ENCODE assay signal across 14 mouse cellular contexts in the genomic region with DNA sequence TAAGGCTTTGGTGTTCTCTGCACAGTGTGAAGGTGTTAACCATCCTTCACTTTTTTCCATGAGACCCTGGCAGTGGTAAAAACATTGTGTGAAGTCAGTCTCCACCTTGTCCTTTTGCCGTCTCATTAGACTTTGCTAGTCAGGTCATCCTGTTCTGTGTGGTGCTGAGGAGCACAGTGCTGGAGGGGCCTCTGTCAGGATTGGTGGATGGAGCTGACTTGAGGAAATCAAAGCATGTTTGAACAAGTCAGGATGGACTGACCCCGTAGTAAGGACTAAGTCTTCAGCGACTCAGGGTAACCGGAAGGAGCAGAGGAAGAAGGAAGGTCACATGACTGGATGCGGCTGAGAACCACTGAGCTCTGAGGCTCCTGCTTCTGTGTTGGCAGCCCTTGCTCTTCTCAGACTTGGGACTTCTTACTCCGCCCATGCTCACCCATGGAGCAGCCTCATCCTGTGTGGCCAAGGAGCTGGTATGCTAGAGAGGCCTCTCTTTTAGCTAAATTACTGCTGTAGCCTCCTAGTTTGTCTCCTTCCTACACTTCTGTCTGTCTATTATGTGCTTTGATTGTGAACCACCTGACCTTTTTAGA. TPM values are rescaled to one million over a fixed set of nuclear protein-coding genes. Genes with fewer than 3 reads are reported as not detected.
DNase-seq lines count a peak whose midpoint lies in the region; ATAC-seq and TF ChIP-seq lines count a peak whose summit lies in the region.
"Had no signal": no experiment of that assay in that cellular context is flagged by ENCODE, and none has a peak within 500 bp of the region (broad histone marks: within the 10 kb centered on the region; RNA-seq: fewer than 3 reads in every experiment).

No protein-coding gene starts in this region.

- H3K4me2 ChIP-seq in forebrain, embryonic 12.5 days = no peak overlapping the region
- H3K4me2 ChIP-seq in forebrain, postnatal 0 days (ENCODE audit: low read depth) = no peak overlapping the region
- no peak overlapping the region for H3K4me2 ChIP-seq in kidney, embryonic 15.5 days
- H3K4me2 ChIP-seq in midbrain, embryonic 15.5 days = no peak overlapping the region
- H3K4me2 ChIP-seq in midbrain, embryonic 13.5 days (replicated peaks) = no peak overlapping the region
- H3K4me2 ChIP-seq in stomach, postnatal 0 days (replicated peaks; ENCODE audit: low read depth) = no peak overlapping the region

- DNase-seq in forebrain, postnatal 0 days = no peak
- no peak for DNase-seq in kidney, postnatal 36 days
- DNase-seq in stomach, postnatal 0 days (ENCODE audit: low spot score) = no peak
- DNase-seq in ovary, adult 18-20 months (ENCODE audit: low spot score) = no peak
- DNase-seq: B cell, adult 2 months; cerebellum, adult 8-10 months; layer of hippocampus, postnatal 36 days had no signal

- H3K27ac ChIP-seq in forebrain, embryonic 12.5 days = 0 out of 2 replicates have a peak overlapping the region, but pooled peaks have one; percentile 8
- H3K27ac ChIP-seq in forebrain, postnatal 0 days (ENCODE audit: low read depth, low read length) = no peak overlapping the region
- peak overlapping the region; percentile 72 for H3K27ac ChIP-seq in kidney, embryonic 15.5 days
- H3K27ac ChIP-seq in midbrain, embryonic 15.5 days = peak overlapping the region; percentile 55
- no peak overlapping the region; the same call in 1 of the 2 replicates for H3K27ac ChIP-seq in midbrain, embryonic 13.5 days
- peak overlapping the region; percentile 49; the same call in 1 of the 2 replicates for H3K27ac ChIP-seq in stomach, postnatal 0 days (replicated peaks)
- H3K27ac ChIP-seq: liver, embryonic 14.5 days had no signal

- 79% methylated on average over 6 of the region's 6 CpGs for WGBS in forebrain, embryonic 12.5 days
- WGBS in forebrain, postnatal 0 days = 79% methylated on average over 6 of the region's 6 CpGs
- 68% methylated on average over 6 of the region's 6 CpGs for WGBS in kidney, embryonic 15.5 days
- 78% methylated on average over 6 of the region's 6 CpGs for WGBS in midbrain, embryonic 15.5 days
- WGBS in midbrain, embryonic 13.5 days = 77% methylated on average over 6 of the region's 6 CpGs
- 67% methylated on average over 6 of the region's 6 CpGs for WGBS in stomach, postnatal 0 days

- no peak overlapping the region for H3K9ac ChIP-seq in forebrain, embryonic 12.5 days
- no peak overlapping the region for H3K9ac ChIP-seq in forebrain, postnatal 0 days
- H3K9ac ChIP-seq in kidney, embryonic 15.5 days = no peak overlapping the region
- no peak overlapping the region for H3K9ac ChIP-seq in midbrain, embryonic 15.5 days
- no peak overlapping the region for H3K9ac ChIP-seq in midbrain, embryonic 13.5 days (replicated peaks)
- H3K9ac ChIP-seq in stomach, postnatal 0 days (ENCODE audit: low read length) = no peak overlapping the region
- H3K9ac ChIP-seq: liver, embryonic 14.5 days had no signal

- TF ChIP-seq CTCF in forebrain, postnatal 0 days (IDR thresholded peaks at IDR 0.05; ENCODE audit: low read depth) = no peak
- no peak for TF ChIP-seq CTCF in stomach, postnatal 0 days (IDR thresholded peaks at IDR 0.05; ENCODE audit: low read depth)

- H3K27me3 ChIP-seq in forebrain, embryonic 12.5 days = no peaks in the 10 kb centered on the region
- no peaks in the 10 kb centered on the region for H3K27me3 ChIP-seq in forebrain, postnatal 0 days (ENCODE audit: insufficient read depth, low read length)
- H3K27me3 ChIP-seq in kidney, embryonic 15.5 days = no peaks in the 10 kb centered on the region
- no peaks in the 10 kb centered on the region for H3K27me3 ChIP-seq in midbrain, embryonic 15.5 days (replicated peaks)
- H3K27me3 ChIP-seq in midbrain, embryonic 13.5 days = no peaks in the 10 kb centered on the region
- H3K27me3 ChIP-seq in stomach, postnatal 0 days (ENCODE audit: control insufficient read depth, insufficient read depth, low read length) = no peaks in the 10 kb centered on the region

- H3K4me3 ChIP-seq in forebrain, embryonic 12.5 days (replicated peaks) = no peak overlapping the region
- no peak overlapping the region for H3K4me3 ChIP-seq in forebrain, postnatal 0 days (ENCODE audit: low read depth, low read length)
- no peak overlapping the region for H3K4me3 ChIP-seq in kidney, embryonic 15.5 days (replicated peaks)
- H3K4me3 ChIP-seq in midbrain, embryonic 15.5 days = no peak overlapping the region
- no peak overlapping the region for H3K4me3 ChIP-seq in midbrain, embryonic 13.5 days (replicated peaks)
- no peak overlapping the region for H3K4me3 ChIP-seq in stomach, postnatal 0 days (ENCODE audit: low read depth, low read length)
- H3K4me3 ChIP-seq: erythroblast, embryonic 14.5 days; myocyte had no signal

- peaks cover 17% of the 10 kb centered on the region for H3K4me1 ChIP-seq in forebrain, embryonic 12.5 days
- peaks cover 13% of the 10 kb centered on the region; the same call in 1 of the 2 replicates for H3K4me1 ChIP-seq in forebrain, postnatal 0 days (ENCODE audit: insufficient read depth)
- peaks cover 24% of the 10 kb centered on the region for H3K4me1 ChIP-seq in kidney, embryonic 15.5 days
- H3K4me1 ChIP-seq in midbrain, embryonic 15.5 days = peaks cover 16% of the 10 kb centered on the region
- H3K4me1 ChIP-seq in midbrain, embryonic 13.5 days (replicated peaks) = peaks cover 25% of the 10 kb centered on the region
- H3K4me1 ChIP-seq in stomach, postnatal 0 days (replicated peaks; ENCODE audit: control insufficient read depth, insufficient read depth) = no peaks in the 10 kb centered on the region

- H3K36me3 ChIP-seq in forebrain, embryonic 12.5 days (replicated peaks) = no peaks in the 10 kb centered on the region
- no peaks in the 10 kb centered on the region for H3K36me3 ChIP-seq in forebrain, postnatal 0 days (ENCODE audit: insufficient read depth)
- no peaks in the 10 kb centered on the region for H3K36me3 ChIP-seq in kidney, embryonic 15.5 days
- H3K36me3 ChIP-seq in midbrain, embryonic 15.5 days (replicated peaks) = no peaks in the 10 kb centered on the region
- H3K36me3 ChIP-seq in midbrain, embryonic 13.5 days = no peaks in the 10 kb centered on the region
- H3K36me3 ChIP-seq in stomach, postnatal 0 days (ENCODE audit: control insufficient read depth, insufficient read depth, low read length) = no peaks in the 10 kb centered on the region

- H3K9me3 ChIP-seq in forebrain, embryonic 12.5 days = no peaks in the 10 kb centered on the region
- H3K9me3 ChIP-seq in forebrain, postnatal 0 days (ENCODE audit: low read length) = no peaks in the 10 kb centered on the region
- H3K9me3 ChIP-seq in kidney, embryonic 15.5 days (replicated peaks) = no peaks in the 10 kb centered on the region
- H3K9me3 ChIP-seq in midbrain, embryonic 15.5 days = no peaks in the 10 kb centered on the region
- H3K9me3 ChIP-seq in midbrain, embryonic 13.5 days = no peaks in the 10 kb centered on the region
- H3K9me3 ChIP-seq in stomach, postnatal 0 days (ENCODE audit: control insufficient read depth, low read length) = no peaks in the 10 kb centered on the region

- 0 out of 2 replicates have a peak, but pooled peaks have one; percentile 53 for ATAC-seq in forebrain, embryonic 12.5 days (ENCODE audit: low FRiP score)
- ATAC-seq in forebrain, postnatal 0 days = no peak
- no peak for ATAC-seq in kidney, embryonic 15.5 days (replicated peaks; ENCODE audit: low FRiP score)
- 0 out of 2 replicates have a peak, but pooled peaks have one; percentile 20 for ATAC-seq in midbrain, embryonic 15.5 days (replicated peaks)
- no peak; the same call in 1 of the 2 replicates for ATAC-seq in midbrain, embryonic 13.5 days
- no peak for ATAC-seq in stomach, postnatal 0 days (ENCODE audit: low FRiP score, low TSS enrichment)

- TF ChIP-seq EP300 in stomach, postnatal 0 days (optimal IDR thresholded peaks at IDR 0.05) = no peak

RNA-seq across cellular contexts. Expression of gene Dock4, which starts 14.0 kb away (rescaled TPM):
- polyA plus RNA-seq in forebrain, embryonic 12.5 days (2016; fragmentation: Nextera tagmentation; extraction: Ambion mirVana) = 25.9 and 32.7 TPM in 2 replicates
- 27.5 and 30.9 TPM in 2 replicates for total RNA-seq in forebrain, postnatal 0 days (2014; rRNA removed)
- 3.6 and 10.5 TPM in 2 replicates for polyA plus RNA-seq in forebrain, postnatal 0 days (2015; fragmentation: Nextera tagmentation; extraction: Ambion mirVana)
- polyA plus RNA-seq in kidney, embryonic 15.5 days (2015; fragmentation: Nextera tagmentation; extraction: Ambion mirVana) = 15.3 and 17.0 TPM in 2 replicates
- 37.7 and 42.0 TPM in 2 replicates for polyA plus RNA-seq in midbrain, embryonic 15.5 days (2015; fragmentation: Nextera tagmentation; extraction: Ambion mirVana)
- 38.2 and 38.4 TPM in 2 replicates for polyA plus RNA-seq in midbrain, embryonic 13.5 days (2015; fragmentation: Nextera tagmentation; extraction: Ambion mirVana)
- polyA plus RNA-seq in stomach, postnatal 0 days (2015; fragmentation: Nextera tagmentation; extraction: Ambion mirVana) = 3.1 and 3.3 TPM in 2 replicates

RNA-seq across cellular contexts. Expression of gene Zfp277, which starts 14.1 kb away (rescaled TPM):
- 29.7 and 29.8 TPM in 2 replicates for polyA plus RNA-seq in forebrain, embryonic 12.5 days (2016; fragmentation: Nextera tagmentation; extraction: Ambion mirVana)
- 31.8 and 34.4 TPM in 2 replicates for total RNA-seq in forebrain, postnatal 0 days (2014; rRNA removed)
- polyA plus RNA-seq in forebrain, postnatal 0 days (2015; fragmentation: Nextera tagmentation; extraction: Ambion mirVana) = 30.7 and 31.6 TPM in 2 replicates
- 38.6 and 40.7 TPM in 2 replicates for polyA plus RNA-seq in kidney, embryonic 15.5 days (2015; fragmentation: Nextera tagmentation; extraction: Ambion mirVana)
- 26.6 and 26.9 TPM in 2 replicates for polyA plus RNA-seq in midbrain, embryonic 15.5 days (2015; fragmentation: Nextera tagmentation; extraction: Ambion mirVana)
- polyA plus RNA-seq in midbrain, embryonic 13.5 days (2015; fragmentation: Nextera tagmentation; extraction: Ambion mirVana) = 26.9 and 28.9 TPM in 2 replicates
- polyA plus RNA-seq in stomach, postnatal 0 days (2015; fragmentation: Nextera tagmentation; extraction: Ambion mirVana) = 21.3 and 21.7 TPM in 2 replicates

Comparison
In these comparisons a context has a peak if more than half of its experiments do, and no peak if none do; other contexts are left out.
1. ATAC-seq: peak in forebrain, embryonic 12.5 days (single experiment) and midbrain, embryonic 15.5 days (single experiment); none in forebrain, postnatal 0 days (single experiment), kidney, embryonic 15.5 days (single experiment), midbrain, embryonic 13.5 days (single experiment) and stomach, postnatal 0 days (single experiment).
2. H3K27ac ChIP-seq: peak in forebrain, embryonic 12.5 days (single experiment), kidney, embryonic 15.5 days (single experiment), midbrain, embryonic 15.5 days (single experiment) and stomach, postnatal 0 days (single experiment); none in forebrain, postnatal 0 days (single experiment) and midbrain, embryonic 13.5 days (single experiment).